Mouse (Mus musculus) R1 (cell line): ENCODE results near the gene Cyp2j7.
"Not testable (repeated sequence)": the region's sequence is repeated elsewhere in the genome, so short reads cannot be mapped to it uniquely, and the experiment has no call there.

Experiments used
- DNase-seq: peaks from one replicate; pipeline ENCODE4 v3.0.0-alpha.2; 2018; ENCODE audit warnings: low read depth, low spot score

Gene Cyp2j7

GRCm38 (mm10) chr4:96236559-96236958 lies at the start of gene Cyp2j7:
Cyp2j7 (minus strand) TSS chr4:96236659.
- DNase-seq: no peak

- peak; percentile 89 for DNase-seq
These were observed 40.4 kb upstream of the Cyp2j7 start for GRCm38 (mm10) chr4:96276896-96277295.

- DNase-seq: peak; percentile 54
These were observed 37.4 kb upstream of the Cyp2j7 start for GRCm38 (mm10) chr4:96273907-96274306.

- DNase-seq: no peak
These were observed 39.8 kb downstream of the Cyp2j7 start for GRCm38 (mm10) chr4:96196701-96197100.

DNA sequence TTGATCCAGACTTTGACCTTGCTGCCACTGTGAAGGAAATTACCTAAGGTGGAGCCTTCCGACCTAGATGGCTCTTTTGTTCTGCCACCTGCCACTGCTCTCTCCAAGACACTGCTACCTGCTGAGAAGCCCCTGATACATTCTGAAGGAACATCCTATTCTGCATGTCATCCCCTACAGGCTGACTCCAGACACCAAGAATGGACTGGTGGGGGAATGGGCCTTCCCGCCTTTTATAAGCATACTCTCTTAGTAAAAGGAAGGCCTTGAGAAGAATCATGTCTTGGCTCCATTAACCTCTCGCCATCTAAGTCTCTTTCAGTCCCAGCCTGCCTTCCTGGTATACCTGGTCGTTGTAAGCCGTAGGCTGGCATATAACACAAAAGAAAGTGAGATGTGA lies 47.1 kb downstream of the Cyp2j7 start:
- DNase-seq: peak; percentile 85

- peak; percentile 80 for DNase-seq
These were observed 47.8 kb downstream of the Cyp2j7 start for GRCm38 (mm10) chr4:96188671-96189070.

DNA sequence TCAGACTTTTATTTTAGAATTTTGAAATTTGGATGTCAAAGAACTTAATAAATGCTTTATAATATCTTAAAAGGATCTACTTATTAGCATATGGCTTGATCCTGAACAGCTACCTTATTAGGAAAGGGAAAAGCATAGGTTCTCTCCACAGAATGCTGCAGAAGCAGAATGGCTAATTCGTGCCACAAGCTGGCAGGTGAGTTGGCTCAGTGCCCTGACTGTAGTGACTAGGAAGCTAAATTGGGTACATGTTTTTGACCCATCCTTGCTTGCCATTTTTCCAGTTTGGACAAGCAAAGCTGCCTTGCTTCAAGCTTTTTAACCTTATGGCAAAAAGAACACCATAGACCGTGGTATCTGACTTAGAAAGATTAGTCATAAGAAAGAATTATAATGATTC lies 48.3 kb downstream of the Cyp2j7 start:
- not testable (repeated sequence) for DNase-seq

DNA sequence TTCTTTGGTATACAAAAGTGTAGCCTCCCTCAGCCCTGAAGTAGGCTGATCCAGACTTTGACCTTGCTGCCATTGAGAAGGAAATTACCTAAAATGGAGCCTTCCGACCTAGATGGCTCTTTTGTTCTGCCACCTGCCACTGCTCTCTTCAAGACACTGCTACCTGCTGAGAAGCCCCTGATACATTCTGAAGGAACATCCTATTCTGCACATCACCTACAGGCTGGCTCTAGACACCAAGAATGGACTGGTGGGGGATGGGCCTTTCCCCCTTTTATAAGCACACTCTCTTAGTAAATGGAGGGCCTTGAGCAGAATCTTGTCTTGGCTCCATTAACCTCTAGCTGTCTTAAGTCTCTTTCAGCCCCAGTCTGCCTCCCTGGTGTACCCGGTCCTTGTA lies 51.7 kb downstream of the Cyp2j7 start:
- DNase-seq: peak; percentile 87

GRCm38 (mm10) chr4:96162839-96163238 lies 73.6 kb downstream of the Cyp2j7 start:
- no peak for DNase-seq

DNA sequence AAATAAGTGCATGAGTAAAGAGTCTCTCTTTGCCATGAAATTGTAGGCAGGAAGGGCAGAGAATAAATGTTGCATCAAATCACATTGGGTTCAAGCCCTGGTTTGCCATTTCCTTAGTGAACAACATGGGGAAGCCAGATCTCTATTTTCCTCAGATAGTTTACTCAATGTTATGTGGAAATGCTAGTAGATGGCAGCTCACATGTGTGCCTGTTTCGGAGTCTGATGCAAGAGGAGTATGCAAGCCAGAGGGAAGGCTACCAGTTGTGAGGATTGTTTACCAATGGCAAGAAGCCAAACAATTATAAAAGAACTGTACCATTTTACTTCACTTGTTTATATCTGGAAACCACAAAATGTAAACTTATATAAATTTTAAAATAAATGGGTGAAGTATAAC lies 74.9 kb downstream of the Cyp2j7 start:
- DNase-seq: no peak
